Mouse (Mus musculus) erythroblast, embryonic 14.5 days (primary cell): ENCODE results near the gene Sobp.

Experiments
- GATA1 ChIP-seq: IDR thresholded peaks from 2 replicates; pipeline ENCODE4 v1.6.1; 2012; ENCODE audit warnings: low read length, inconsistent platforms, mixed read lengths
- TAL1 ChIP-seq: IDR thresholded peaks from 3 replicates; pipeline ENCODE4 v1.6.1; 2012; ENCODE audit warnings: low read length, inconsistent platforms, mixed read lengths

DNA sequence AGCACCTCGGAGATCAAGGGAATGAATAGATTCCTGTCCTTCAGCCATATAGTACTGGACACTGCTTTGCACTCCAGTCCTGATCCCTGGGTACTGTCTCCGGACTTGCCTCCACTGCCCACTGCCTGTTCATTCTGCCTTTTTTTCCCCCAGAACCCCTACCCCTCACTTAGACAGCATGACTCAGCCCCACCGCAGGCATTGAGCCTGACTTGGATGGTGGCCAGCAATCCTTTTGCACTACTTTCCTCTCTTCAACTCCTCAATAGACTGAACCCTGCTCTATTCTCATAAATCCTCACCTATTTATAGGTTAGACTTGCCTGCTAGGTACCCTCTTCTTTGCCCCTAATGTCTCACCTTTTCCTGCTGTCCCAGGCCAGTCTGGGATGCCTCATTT lies 93.0 kb downstream of the Sobp start:
- TF ChIP-seq GATA1 (no peak), TAL1 (no peak)
